Mouse (Mus musculus) CH12.LX (cell line): ENCODE measurements around the gene Ints6. TPM values are rescaled to one million over a fixed set of nuclear protein-coding genes. Genes with fewer than 3 reads are reported as not detected.

Experiments used
- DNase-seq: peaks from one replicate; pipeline ENCODE4 v3.0.0-alpha.2; 2013; ENCODE audit errors: extremely low read depth
- H3K27ac ChIP-seq: 2 replicates; pipeline ENCODE4 v1.5.1; 2012; ENCODE audit warnings: low read depth, mild to moderate bottlenecking, control low read depth, moderate library complexity; ENCODE audit not compliant: insufficient read depth
- H3K27me3 ChIP-seq: replicated peaks from 2 replicates; pipeline ENCODE3; 2012; ENCODE audit warnings: inconsistent platforms
- H3K36me3 ChIP-seq, 2 experiments: replicated peaks in 1 of 2; 2 replicates each; pipeline versions ENCODE3 to v1.6.1; 2012; ENCODE audit warnings: inconsistent platforms in 1 of 2, low read length in 1 of 2, mild to moderate bottlenecking in 1 of 2, mixed read lengths in 1 of 2, moderate library complexity in 1 of 2; ENCODE audit not compliant: control insufficient read depth in 1 of 2, insufficient read depth in 1 of 2
- H3K4me1 ChIP-seq, 2 experiments: 2 replicates each; pipeline ENCODE4 v1.6.1; 2012; ENCODE audit warnings: inconsistent platforms in 1 of 2, moderate library complexity in 1 of 2; ENCODE audit not compliant: insufficient read depth in 2 of 2, control insufficient read depth in 1 of 2
- H3K4me2 ChIP-seq: 2 replicates; pipeline ENCODE4 v1.6.1; 2012; ENCODE audit warnings: low read depth, mild to moderate bottlenecking, control low read depth; ENCODE audit not compliant: poor library complexity, insufficient read depth, severe bottlenecking
- H3K4me3 ChIP-seq, 3 experiments: fragments of 150-350 bp in 1 of 3; sonication (generic) in 1 of 3; replicated peaks in 1 of 3; 2 replicates each; pipeline versions ENCODE3 to v1.5.1; 2011 to 2012; ENCODE audit warnings: low read depth in 2 of 3, low read length in 2 of 3, mild to moderate bottlenecking in 2 of 3, moderate library complexity in 2 of 3, control low read depth in 1 of 3, improper control_type of control experiment in 1 of 3, inconsistent platforms in 1 of 3, mixed read lengths in 1 of 3; ENCODE audit not compliant: poor library complexity in 1 of 3
- H3K79me2 ChIP-seq: replicated peaks from 2 replicates; pipeline ENCODE4 v1.6.1; 2012; ENCODE audit warnings: mild to moderate bottlenecking, moderate library complexity; ENCODE audit not compliant: control insufficient read depth, poor library complexity, insufficient read depth, severe bottlenecking; ENCODE audit errors: extremely low read depth
- H3K9ac ChIP-seq: 2 replicates; pipeline ENCODE4 v1.6.1; 2012; ENCODE audit warnings: low read depth, mild to moderate bottlenecking, control low read depth, moderate library complexity; ENCODE audit not compliant: insufficient read depth
- H3K9me3 ChIP-seq: replicated peaks from 2 replicates; pipeline ENCODE3; 2012; ENCODE audit warnings: low read length, inconsistent platforms, mixed read lengths
- BHLHE40 ChIP-seq: IDR thresholded peaks from 2 replicates; pipeline ENCODE4 v1.6.1; 2011; ENCODE audit warnings: mild to moderate bottlenecking, low read depth, low read length, improper control_type of control experiment
- CHD1 ChIP-seq: IDR thresholded peaks from 2 replicates; pipeline ENCODE4 v1.6.1; 2012; ENCODE audit warnings: low read depth, low read length, improper control_type of control experiment, inconsistent platforms
- CHD2 ChIP-seq: IDR thresholded peaks from 2 replicates; pipeline ENCODE4 v1.6.1; 2011; ENCODE audit warnings: low read length, improper control_type of control experiment
- CTCF ChIP-seq, 2 experiments: IDR thresholded peaks in 1 of 2; conservative IDR thresholded peaks in 1 of 2; 2 replicates each; pipeline ENCODE4 v1.5.1; 2011 to 2012; ENCODE audit warnings: low read depth in 2 of 2, low read length in 2 of 2, improper control_type of control experiment in 1 of 2, inconsistent platforms in 1 of 2, mild to moderate bottlenecking in 1 of 2, moderate library complexity in 1 of 2
- E2F4 ChIP-seq: IDR thresholded peaks from 2 replicates; pipeline ENCODE4 v1.6.1; 2011; ENCODE audit warnings: low read depth, low read length, improper control_type of control experiment; ENCODE audit not compliant: insufficient replicate concordance
- ELF1 ChIP-seq: IDR thresholded peaks from 2 replicates; pipeline ENCODE4 v1.6.1; 2014; ENCODE audit warnings: low read depth, mild to moderate bottlenecking, inconsistent platforms, low read length, improper control_type of control experiment
- GABPA ChIP-seq: IDR thresholded peaks from 2 replicates; pipeline ENCODE4 v1.6.1; 2012; ENCODE audit warnings: low read depth, low read length, improper control_type of control experiment, inconsistent platforms; ENCODE audit not compliant: insufficient replicate concordance
- IRF4 ChIP-seq: IDR thresholded peaks from 2 replicates; pipeline ENCODE4 v1.6.1; 2014; ENCODE audit warnings: low read depth, mild to moderate bottlenecking, inconsistent platforms, low read length, improper control_type of control experiment
- JUN ChIP-seq: IDR thresholded peaks from 2 replicates; pipeline ENCODE4 v1.6.1; 2011; ENCODE audit warnings: low read depth, mild to moderate bottlenecking, low read length, improper control_type of control experiment, moderate library complexity; ENCODE audit not compliant: insufficient read depth
- KAT2A ChIP-seq: IDR thresholded peaks from 2 replicates; pipeline ENCODE4 v1.6.1; 2012; ENCODE audit warnings: low read length, improper control_type of control experiment, inconsistent platforms; ENCODE audit not compliant: insufficient replicate concordance
- MAX ChIP-seq: IDR thresholded peaks from 2 replicates; pipeline ENCODE4 v1.6.1; 2011; ENCODE audit warnings: low read length, improper control_type of control experiment
- MAZ ChIP-seq: IDR thresholded peaks from 2 replicates; pipeline ENCODE4 v1.6.1; 2012; ENCODE audit warnings: low read depth, mild to moderate bottlenecking, inconsistent platforms, low read length, improper control_type of control experiment, moderate library complexity
- MEF2A ChIP-seq: IDR thresholded peaks from 2 replicates; pipeline ENCODE4 v1.6.1; 2014; ENCODE audit warnings: low read depth, mild to moderate bottlenecking, inconsistent platforms, low read length, improper control_type of control experiment, borderline replicate concordance
- MXI1 ChIP-seq: IDR thresholded peaks from 2 replicates; pipeline ENCODE4 v1.6.1; 2011; ENCODE audit warnings: mild to moderate bottlenecking, low read depth, low read length, improper control_type of control experiment
- NELFE ChIP-seq: IDR thresholded peaks from 2 replicates; pipeline ENCODE4 v1.6.1; 2011; ENCODE audit warnings: low read depth, low read length, improper control_type of control experiment
- NRF1 ChIP-seq: IDR thresholded peaks from 2 replicates; pipeline ENCODE4 v1.6.1; 2014; ENCODE audit warnings: low read depth, mild to moderate bottlenecking, inconsistent platforms, low read length, improper control_type of control experiment, moderate library complexity
- PAX5 ChIP-seq: IDR thresholded peaks from 2 replicates; pipeline ENCODE4 v1.6.1; 2012; ENCODE audit warnings: low read length, inconsistent platforms, mixed read lengths
- POLR2A ChIP-seq: IDR thresholded peaks from 2 replicates; pipeline ENCODE4 v1.6.1; 2011; ENCODE audit warnings: low read depth, mild to moderate bottlenecking, improper control_type of control experiment, low read length
- SMC3 ChIP-seq: IDR thresholded peaks from 2 replicates; pipeline ENCODE4 v1.6.1; 2011; ENCODE audit warnings: low read depth, low read length, improper control_type of control experiment
- TBP ChIP-seq: conservative IDR thresholded peaks from 2 replicates; pipeline ENCODE4 v1.6.1; 2011; ENCODE audit warnings: low read depth, low read length, improper control_type of control experiment
- TCF12 ChIP-seq: IDR thresholded peaks from 2 replicates; pipeline ENCODE4 v1.6.1; 2014; ENCODE audit warnings: low read depth, mild to moderate bottlenecking, inconsistent platforms, low read length, improper control_type of control experiment
- UBTF ChIP-seq: IDR thresholded peaks from 2 replicates; pipeline ENCODE4 v1.6.1; 2012; ENCODE audit warnings: low read depth, mild to moderate bottlenecking, inconsistent platforms, low read length, improper control_type of control experiment, moderate library complexity
- USF1 ChIP-seq: IDR thresholded peaks from 2 replicates; pipeline ENCODE4 v1.6.1; 2014; ENCODE audit warnings: low read depth, mild to moderate bottlenecking, inconsistent platforms, low read length, improper control_type of control experiment
- USF2 ChIP-seq: conservative IDR thresholded peaks from 2 replicates; pipeline ENCODE4 v1.6.1; 2011; ENCODE audit warnings: low read depth, low read length, improper control_type of control experiment
- ZMIZ1 ChIP-seq: IDR thresholded peaks from 2 replicates; pipeline ENCODE4 v1.6.1; 2012; ENCODE audit warnings: low read depth, mild to moderate bottlenecking, inconsistent platforms, low read length, improper control_type of control experiment
- dilution Hi-C: fragments of 300-500 bp; cut with MboI; formaldehyde crosslinking; loops from 2 replicates; pipeline ENCODE4 v1.14.3; 2020; ENCODE audit warnings: low sequenced_read_pairs; ENCODE audit not compliant: extremely low pct_unique_long_range_greater_than_20kb, extremely low pct_ligation_motif_present
- in situ Hi-C: fragments of 300-500 bp; cut with MboI; formaldehyde crosslinking; loops from 3 replicates; pipeline ENCODE4 v1.14.3; 2019; ENCODE audit warnings: low sequenced_read_pairs, low pct_ligation_motif_present, low pct_unique_long_range_greater_than_20kb, mixed read lengths
- polyA plus RNA-seq: library from polyadenylated mRNA; unstranded; fragments of >175 nt; gene quantifications from 2 replicates; pipeline ENCODE4 v1.2.1, GENCODE M21; 2012; ENCODE audit warnings: low read depth; ENCODE audit not compliant: insufficient read length
- total RNA-seq, 2 experiments: library from RNA; depleted of rRNA; stranded (reverse); fragments of 300-350 nt in 1 of 2; fragments of >200 nt in 1 of 2; gene quantifications; 2 replicates each; pipeline ENCODE4 v1.2.3; 2012 to 2014

The Ints6 gene
- total and polyA plus RNA-seq, 3 experiments, result 21.5 to 55.7 (median 44.0) TPM

GRCm38 (mm10) chr14:62808661-62809523 is 47.9 kb upstream of the Ints6 start:
- no peaks in the 10 kb centered on the region for H3K9me3 ChIP-seq
- H3K4me3 ChIP-seq, result no peak overlapping the region
- H3K27me3 ChIP-seq, result no peaks in the 10 kb centered on the region
- H3K4me1 ChIP-seq, result peaks cover 0 to 9% of the 10 kb centered on the region in 2 experiments; a peak in 1 of 4 replicates
- H3K9ac ChIP-seq, result no peak overlapping the region
- dilution Hi-C loops, result no loop called here
- TF ChIP-seq JUN (no peak), CHD2 (no peak), TCF12 (no peak)
- no peak for DNase-seq
- in situ Hi-C loops, result no loop called here
- H3K4me2 ChIP-seq, result no peak overlapping the region
- no peaks in the 10 kb centered on the region for H3K36me3 ChIP-seq
- no peak overlapping the region for H3K27ac ChIP-seq
- H3K79me2 ChIP-seq, result no peaks in the 10 kb centered on the region

- dilution Hi-C loops, result no loop called here
- H3K9me3 ChIP-seq, result no peaks in the 10 kb centered on the region
- H3K79me2 ChIP-seq, result no peaks in the 10 kb centered on the region
- H3K4me3 ChIP-seq, result no peak overlapping the region
- H3K4me1 ChIP-seq, result peaks cover 0 to 9% of the 10 kb centered on the region in 2 experiments; a peak in 1 of 4 replicates
- in situ Hi-C loops, result no loop called here
- no peak for DNase-seq
- H3K36me3 ChIP-seq, result no peaks in the 10 kb centered on the region
- H3K4me2 ChIP-seq, result no peak overlapping the region
- TF ChIP-seq NRF1 (no peak), USF1 (no peak), JUN (no peak), USF2 (no peak), CHD2 (no peak), MXI1 (no peak)
- H3K27me3 ChIP-seq, result no peaks in the 10 kb centered on the region
- no peak overlapping the region for H3K9ac ChIP-seq
- no peak overlapping the region for H3K27ac ChIP-seq
Observed at GRCm38 (mm10) chr14:62806921-62807320, 46.0 kb upstream of the Ints6 start.

GRCm38 (mm10) chr14:62803204-62803603 is 42.2 kb upstream of the Ints6 start:
- dilution Hi-C loops, result no loop called here
- in situ Hi-C loops, result no loop called here
- no peak overlapping the region for H3K4me3 ChIP-seq
- 0 out of 4 replicates have a peak, but pooled peaks cover 0 to 2% of the 10 kb centered on the region in 2 experiments for H3K4me1 ChIP-seq
- H3K27ac ChIP-seq, result no peak overlapping the region
- no peaks in the 10 kb centered on the region for H3K79me2 ChIP-seq
- TF ChIP-seq USF1 (no peak), CHD1 (no peak), MAX (no peak), SMC3 (no peak), UBTF (no peak), ZMIZ1 (no peak), ELF1 (no peak), USF2 (no peak), E2F4 (no peak), KAT2A (no peak), NELFE (no peak), TBP (no peak), POLR2A (no peak), PAX5 (no peak), CTCF (conservative IDR thresholded peaks at IDR 0.05 in 1 of 2, IDR thresholded peaks at IDR 0.05 in 1 of 2; ENCODE audit: low read depth in 2 of 2, low read length in 2 of 2) (no peak), IRF4 (no peak), MAZ (no peak), BHLHE40 (no peak), MEF2A (no peak), GABPA (no peak)
- H3K9me3 ChIP-seq, result no peaks in the 10 kb centered on the region
- DNase-seq, result no peak
- H3K9ac ChIP-seq, result no peak overlapping the region
- no peaks in the 10 kb centered on the region for H3K36me3 ChIP-seq
- H3K27me3 ChIP-seq, result no peaks in the 10 kb centered on the region
- no peak overlapping the region for H3K4me2 ChIP-seq
